Mouse (Mus musculus) cortical plate, adult 2 months (tissue): ENCODE results near the gene 1700037H04Rik. TPM values are rescaled to one million over a fixed set of nuclear protein-coding genes. Genes with fewer than 3 reads are reported as not detected.

ENCODE experiments used
- H3K27ac ChIP-seq: fragments of 200-500 bp; 2 replicates; pipeline ENCODE4 v1.5.1; 2012; ENCODE audit warnings: low read length, control low read depth, inconsistent platforms; ENCODE audit not compliant: insufficient read depth
- H3K4me1 ChIP-seq: fragments of 200-500 bp; 2 replicates; pipeline ENCODE4 v1.6.1; 2011; ENCODE audit warnings: low read length; ENCODE audit not compliant: control insufficient read depth, insufficient read depth
- H3K4me3 ChIP-seq: fragments of 200-500 bp; 2 replicates; pipeline ENCODE4 v1.5.1; 2011; ENCODE audit warnings: mild to moderate bottlenecking, low read length, control low read depth; ENCODE audit not compliant: insufficient read depth
- CTCF ChIP-seq: fragments of 200-500 bp; IDR thresholded peaks from 2 replicates; pipeline ENCODE4 v1.5.1; 2011; ENCODE audit warnings: mild to moderate bottlenecking, control low read depth, low read length; ENCODE audit not compliant: insufficient read depth; ENCODE audit errors: extremely low read depth
- POLR2A ChIP-seq: fragments of 200-500 bp; IDR thresholded peaks from 2 replicates; pipeline ENCODE4 v1.6.1; 2011; ENCODE audit warnings: mild to moderate bottlenecking, low read length, control low read depth; ENCODE audit not compliant: insufficient read depth; ENCODE audit errors: extremely low read depth
- polyA plus RNA-seq: library from polyadenylated mRNA; depleted of rRNA; stranded (reverse); fragments of >200 nt; gene quantifications from 2 replicates; pipeline ENCODE4 v1.2.3, GENCODE M21; 2012

Gene 1700037H04Rik
- polyA plus RNA-seq, 1 experiment, result 130 TPM

DNA sequence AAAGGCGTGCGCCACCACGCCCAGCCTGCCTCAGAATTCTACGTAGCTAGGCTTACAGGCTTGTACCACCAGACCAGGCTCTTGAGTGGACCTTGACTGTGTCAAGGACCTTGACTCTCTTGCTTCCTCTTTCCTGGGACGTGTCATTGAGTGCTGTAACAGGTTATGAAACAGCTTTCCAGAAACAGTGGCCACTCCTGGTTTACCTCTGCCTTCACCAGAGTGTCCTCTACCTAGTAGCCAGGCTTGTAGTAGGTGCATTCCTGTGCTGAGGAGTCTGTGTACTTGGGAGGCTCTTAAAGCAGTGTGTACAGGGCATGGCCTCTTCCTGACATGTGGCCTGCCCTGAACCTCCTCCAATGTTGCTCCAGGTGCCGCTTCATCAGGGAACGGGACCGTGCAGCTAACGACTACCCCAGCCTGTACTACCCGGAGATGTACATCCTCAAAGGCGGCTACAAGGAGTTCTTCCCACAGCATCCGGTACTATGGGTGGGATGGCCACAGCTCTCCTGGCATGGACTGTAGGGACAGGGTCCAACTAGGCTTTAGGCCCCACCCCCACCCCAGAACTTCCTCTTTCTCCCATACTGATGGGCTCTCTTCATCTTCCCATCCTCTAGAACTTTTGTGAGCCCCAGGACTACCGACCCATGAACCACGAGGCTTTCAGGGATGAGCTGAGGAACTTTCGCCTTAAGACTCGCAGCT, 36.9 kb upstream of the 1700037H04Rik start:
- no peak for TF ChIP-seq POLR2A
- no peak for TF ChIP-seq CTCF
- no peak overlapping the region for H3K27ac ChIP-seq
- no peaks in the 10 kb centered on the region for H3K4me1 ChIP-seq
- no peak overlapping the region for H3K4me3 ChIP-seq

DNA sequence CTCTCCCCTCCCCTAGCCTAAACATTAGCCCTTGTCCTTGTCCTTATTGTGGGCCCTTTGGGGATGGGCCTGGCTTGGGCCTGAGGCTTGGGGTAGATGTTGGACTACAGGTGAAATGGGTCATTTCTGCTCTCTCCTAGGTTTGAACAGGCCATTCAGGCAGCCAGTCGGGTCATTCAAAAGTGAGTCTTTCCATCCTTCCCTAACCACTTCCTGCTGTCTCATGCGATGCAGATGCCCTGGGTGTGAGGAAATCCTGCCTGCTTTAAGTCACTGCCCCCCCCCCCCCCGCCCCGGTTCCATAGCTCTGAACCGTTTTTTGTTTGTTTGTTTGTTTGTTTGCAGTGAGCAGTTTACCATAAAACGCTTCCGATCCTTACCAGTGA, 31.1 kb upstream of the 1700037H04Rik start:
- H3K4me1 ChIP-seq, result peaks cover 7% of the 10 kb centered on the region
- no peak overlapping the region for H3K4me3 ChIP-seq
- TF ChIP-seq CTCF (no peak), POLR2A (no peak)
- H3K27ac ChIP-seq, result no peak overlapping the region

DNA sequence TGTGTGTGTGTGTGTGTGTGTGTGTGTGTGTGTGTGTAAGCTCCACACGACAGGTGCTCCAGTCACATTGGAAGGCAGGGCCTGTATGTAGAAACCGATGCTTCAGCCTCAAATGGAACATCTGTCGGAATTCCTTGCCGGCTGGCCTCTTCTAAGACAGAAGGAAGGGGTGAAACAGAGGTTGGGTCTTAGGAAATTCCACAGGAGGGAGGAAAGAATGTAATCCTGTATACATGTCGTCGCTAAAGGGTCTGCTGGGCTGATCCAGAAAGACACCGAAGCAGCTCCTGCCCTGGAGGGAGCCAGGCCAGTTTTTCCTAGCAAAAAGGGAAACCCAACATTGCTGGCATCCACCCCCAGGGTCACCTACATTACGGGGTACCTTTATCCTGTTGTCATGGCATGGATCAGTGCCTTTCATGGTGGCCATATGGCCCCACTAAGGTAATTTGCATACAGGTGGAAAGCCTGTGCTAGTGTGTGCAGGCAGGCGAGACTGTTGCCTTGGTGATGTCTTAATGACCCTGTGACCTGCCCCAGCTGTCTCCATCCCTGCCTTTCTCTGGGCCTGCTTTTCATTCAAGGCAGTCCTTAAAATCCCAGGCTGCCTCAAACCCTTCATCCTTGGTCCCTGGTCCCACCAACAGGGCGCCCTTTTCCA, 30.6 kb upstream of the 1700037H04Rik start:
- Histone ChIP-seq H3K27ac (no peak overlapping the region), H3K4me1 (peaks cover 7% of the 10 kb centered on the region), H3K4me3 (no peak overlapping the region)
- TF ChIP-seq CTCF (no peak), POLR2A (no peak)

DNA sequence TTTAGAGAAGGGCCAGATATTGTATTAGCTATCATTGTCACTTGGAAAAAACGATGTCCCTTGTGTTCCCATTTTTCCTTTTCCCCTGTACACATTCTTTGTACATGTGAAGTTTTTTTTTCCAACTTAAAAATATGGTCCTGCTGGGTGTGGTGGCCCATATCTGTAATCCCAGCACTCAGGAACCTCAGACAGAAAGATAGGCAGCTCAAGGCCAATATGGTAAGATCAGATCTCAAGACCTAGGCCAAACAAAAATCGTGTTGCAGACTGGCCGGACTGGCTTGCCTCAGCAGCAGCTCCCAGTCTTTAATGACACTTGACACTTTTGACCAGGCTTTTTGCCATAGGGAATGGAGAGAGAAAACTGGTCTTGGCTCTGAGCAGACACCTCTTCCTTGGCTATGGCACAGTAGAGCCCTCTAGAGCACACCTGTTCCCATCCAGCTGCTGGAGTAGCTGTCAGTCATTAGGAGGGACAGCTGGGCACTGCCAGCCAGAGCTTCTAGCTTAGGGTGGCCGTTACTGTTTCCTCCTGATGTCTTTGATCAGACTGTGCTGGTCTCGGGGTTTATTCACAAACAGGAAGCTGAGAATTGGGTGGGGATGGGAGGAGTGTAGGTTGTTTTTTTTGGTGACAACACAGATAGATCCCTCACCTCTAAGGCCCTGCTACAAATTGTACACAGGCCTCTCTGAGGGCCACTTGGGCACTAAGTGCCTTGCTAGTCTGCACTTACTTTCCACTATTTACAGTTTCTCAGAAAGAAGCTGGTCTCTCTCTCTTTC, 29.8 kb upstream of the 1700037H04Rik start:
- peaks cover 7% of the 10 kb centered on the region for H3K4me1 ChIP-seq
- H3K4me3 ChIP-seq, result no peak overlapping the region
- H3K27ac ChIP-seq, result no peak overlapping the region
- no peak for TF ChIP-seq POLR2A
- TF ChIP-seq CTCF, result no peak

DNA sequence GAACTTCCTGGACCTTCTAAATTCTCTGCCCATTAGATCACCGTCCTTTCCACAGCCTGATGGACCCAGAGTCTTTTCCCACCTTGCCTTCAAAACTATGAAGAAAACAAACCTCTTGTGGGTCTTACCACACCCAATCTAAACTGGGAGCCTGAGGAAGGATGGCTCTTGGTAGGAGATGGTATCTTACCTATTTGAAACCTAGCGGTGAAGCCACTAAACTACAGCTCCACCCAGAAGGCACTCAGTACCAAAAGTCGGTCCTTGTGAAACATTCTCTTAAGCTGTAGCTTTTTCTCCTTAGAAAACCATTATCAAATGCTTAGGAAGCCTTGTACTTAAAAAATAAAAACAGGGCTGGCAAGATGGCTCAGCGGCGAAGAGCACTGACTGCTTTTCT, 28.4 kb upstream of the 1700037H04Rik start:
- Histone ChIP-seq H3K4me1 (peaks cover 7% of the 10 kb centered on the region), H3K4me3 (no peak overlapping the region), H3K27ac (no peak overlapping the region)
- TF ChIP-seq CTCF, result no peak
- TF ChIP-seq POLR2A, result no peak

DNA sequence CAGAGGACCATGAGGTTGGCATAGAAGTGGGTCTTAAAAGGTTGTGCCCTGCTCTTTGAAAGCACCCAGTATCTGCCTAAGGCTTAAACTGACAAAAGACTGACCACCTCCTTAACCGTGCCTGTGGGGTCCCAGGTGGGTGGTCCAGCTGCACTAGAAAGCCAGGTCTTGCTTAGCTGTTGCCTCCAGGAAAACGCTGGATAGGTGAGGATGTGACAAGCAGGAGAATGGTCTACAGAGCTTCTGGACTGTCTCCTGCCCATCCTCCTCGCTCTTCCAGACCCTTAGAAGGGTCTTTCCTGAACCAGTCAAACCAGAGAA, 27.7 kb upstream of the 1700037H04Rik start:
- Histone ChIP-seq H3K27ac (no peak overlapping the region), H3K4me1 (peaks cover 7% of the 10 kb centered on the region), H3K4me3 (peak overlapping the region; percentile 83)
- TF ChIP-seq CTCF (no peak), POLR2A (no peak)

DNA sequence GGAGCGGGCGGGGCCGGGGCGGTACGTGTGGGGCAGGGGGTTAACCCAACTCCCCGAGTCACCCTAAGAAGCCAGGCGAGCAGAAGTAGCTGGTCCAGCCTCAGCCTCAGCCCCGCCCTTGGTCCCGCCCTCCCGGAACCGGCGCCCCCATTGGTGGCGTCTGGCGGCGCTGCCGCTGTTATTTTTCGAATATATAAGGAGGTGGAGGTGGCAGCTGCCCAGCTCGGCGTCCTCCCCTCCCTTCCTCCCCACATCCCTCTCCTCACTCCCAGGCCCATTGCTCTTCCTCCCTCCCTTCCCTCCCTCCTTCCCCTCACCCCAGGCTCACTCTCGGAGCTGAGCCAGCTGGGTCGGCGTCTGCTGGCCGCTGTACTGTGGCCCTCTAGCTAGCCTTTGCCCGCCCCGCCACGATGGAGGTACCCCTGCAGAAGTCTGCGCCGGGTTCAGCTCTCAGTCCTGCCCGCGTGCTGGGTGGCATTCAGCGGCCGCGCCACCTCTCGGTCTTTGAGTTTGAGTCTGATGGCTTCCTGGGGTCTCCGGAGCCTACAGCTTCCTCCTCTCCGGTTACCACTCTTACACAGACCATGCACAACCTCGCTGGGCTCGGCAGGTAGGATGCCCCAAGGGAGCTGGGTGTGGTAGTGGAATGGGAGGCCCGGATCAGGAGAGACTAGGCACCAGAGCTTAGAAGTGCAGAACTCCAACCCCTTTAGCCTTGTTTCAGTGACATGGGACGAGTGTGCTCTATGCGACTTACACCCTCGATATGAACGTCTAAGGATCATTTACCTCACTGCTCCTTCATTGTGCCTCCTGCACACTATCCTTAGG, 27.1 kb upstream of the 1700037H04Rik start, which contains the start of the genes Cdc25b and Spef1:
Gene Cdc25b (plus strand): TSS at position 179 of the 831 bp plus-strand sequence.
Gene Spef1 (minus strand): TSS at position 512 of the 831 bp plus-strand sequence.
- Histone ChIP-seq H3K4me3 (peak within 1 kb of the TSS; percentile 83), H3K27ac (peak within 1 kb of the TSS; percentile 19; the same call in 1 of the 2 replicates), H3K4me1 (peaks cover 7% of the 10 kb centered on the region)
- TF ChIP-seq CTCF (no peak), POLR2A (peak; percentile 70; the same call in 1 of the 2 replicates)

DNA sequence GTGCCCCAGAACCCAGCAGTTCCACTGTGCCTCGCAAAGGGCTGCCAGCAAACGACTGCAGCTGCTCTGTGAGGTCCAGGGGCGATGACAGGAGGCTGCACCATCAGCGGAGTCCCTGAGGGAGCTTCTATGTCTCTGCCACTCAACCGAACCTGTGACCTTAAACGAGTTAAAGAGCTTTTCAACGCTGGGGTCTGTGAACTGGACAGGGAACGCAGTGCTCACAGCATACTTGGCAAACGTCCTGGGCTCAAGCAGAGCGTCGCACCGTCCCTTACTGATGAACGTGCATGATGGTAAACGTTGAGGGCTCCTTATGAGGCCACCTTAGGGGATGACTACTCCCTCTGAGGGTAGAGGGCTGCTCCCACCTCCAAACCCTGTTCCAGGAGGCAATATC, 26.5 kb upstream of the 1700037H04Rik start:
- Histone ChIP-seq H3K4me1 (peaks cover 7% of the 10 kb centered on the region), H3K4me3 (peak overlapping the region; percentile 83), H3K27ac (0 out of 2 replicates have a peak overlapping the region, but pooled peaks have one; percentile 19)
- TF ChIP-seq POLR2A (no peak), CTCF (no peak)
